Mouse (Mus musculus) liver, embryonic 15.5 days (tissue): ENCODE data around the gene Tbc1d17. TPM values are rescaled to one million over a fixed set of nuclear protein-coding genes. Genes with fewer than 3 reads are reported as not detected.
A peak's percentile ranks its signal among the peaks of the same experiment; 100 is the strongest.

ENCODE experiments used
- ATAC-seq: fragments of 200-750 bp; cut with Nextera tagmentation; 2 replicates; pipeline ENCODE4 v1.8.0; 2017; ENCODE audit warnings: moderate number of reproducible peaks, mild to moderate bottlenecking, moderate library complexity; ENCODE audit not compliant: insufficient read depth
- H3K27ac ChIP-seq: fragments of 300-500 bp; sonication (generic); replicated peaks from 2 replicates; pipeline ENCODE4 v1.5.1; 2015; ENCODE audit warnings: mild to moderate bottlenecking, inconsistent platforms
- H3K27me3 ChIP-seq: fragments of 300-500 bp; sonication (generic); 2 replicates; pipeline ENCODE4 v1.6.1; 2015; ENCODE audit warnings: mild to moderate bottlenecking, inconsistent platforms
- H3K36me3 ChIP-seq: fragments of 300-500 bp; sonication (generic); replicated peaks from 2 replicates; pipeline ENCODE4 v1.6.1; 2015; ENCODE audit warnings: moderate library complexity, mild to moderate bottlenecking, inconsistent platforms
- H3K4me1 ChIP-seq: fragments of 300-500 bp; sonication (generic); replicated peaks from 2 replicates; pipeline ENCODE4 v1.6.1; 2015; ENCODE audit warnings: inconsistent platforms
- H3K4me2 ChIP-seq: fragments of 300-500 bp; sonication (generic); 2 replicates; pipeline ENCODE4 v1.6.1; 2015; ENCODE audit warnings: moderate library complexity, mild to moderate bottlenecking, inconsistent platforms
- H3K4me3 ChIP-seq: fragments of 300-500 bp; sonication (generic); replicated peaks from 2 replicates; pipeline ENCODE4 v1.5.1; 2015; ENCODE audit warnings: mild to moderate bottlenecking, inconsistent platforms
- H3K9ac ChIP-seq: fragments of 300-500 bp; sonication (generic); 2 replicates; pipeline ENCODE4 v1.6.1; 2015; ENCODE audit warnings: moderate library complexity, mild to moderate bottlenecking, inconsistent platforms
- H3K9me3 ChIP-seq: fragments of 300-500 bp; sonication (generic); replicated peaks from 2 replicates; pipeline ENCODE4 v1.6.1; 2016; ENCODE audit warnings: inconsistent platforms
- WGBS: fragments of 180-500 bp; shearing (Covaris S2); methylation state at CpG from one replicate; pipeline ENCODE4 v1.1.7; 2015; ENCODE audit warnings: mixed read lengths; ENCODE audit not compliant: insufficient replicate concordance; 5-methylcytosine and 5-hydroxymethylcytosine counted together
- polyA plus RNA-seq: library from polyadenylated mRNA; unstranded; fragments of >200 nt; fragmentation: Nextera tagmentation; extraction: Ambion mirVana; gene quantifications from 2 replicates; pipeline ENCODE4 v1.2.1, GENCODE M21; 2015

Gene Tbc1d17
- polyA plus RNA-seq, 1 experiment from 2014 or later: 26.1 TPM

GRCm38 (mm10) chr7:44868919-44869696 is 20.2 kb upstream of the Tbc1d17 start:
- ATAC-seq: peak; percentile 23
- Histone ChIP-seq H3K9me3 (no peaks in the 10 kb centered on the region), H3K27me3 (peaks cover 10% of the 10 kb centered on the region; the same call in 1 of the 2 replicates), H3K4me2 (peak overlapping the region; percentile 98), H3K9ac (peak overlapping the region; percentile 77), H3K4me3 (peak overlapping the region; percentile 81), H3K36me3 (peaks cover 11% of the 10 kb centered on the region), H3K4me1 (peaks cover 71% of the 10 kb centered on the region), H3K27ac (peak overlapping the region; percentile 95)
- WGBS: under 1% methylated on average over 89 of the region's 108 CpGs

GRCm38 (mm10) chr7:44868465-44868864 is 19.6 kb upstream of the Tbc1d17 start:
- H3K4me3 ChIP-seq: peak overlapping the region; percentile 81
- no peaks in the 10 kb centered on the region for H3K9me3 ChIP-seq
- peaks cover 72% of the 10 kb centered on the region for H3K4me1 ChIP-seq
- peaks cover 10% of the 10 kb centered on the region; the same call in 1 of the 2 replicates for H3K27me3 ChIP-seq
- peak overlapping the region; percentile 77; the same call in 1 of the 2 replicates for H3K9ac ChIP-seq
- no peak for ATAC-seq
- peak overlapping the region; percentile 98 for H3K4me2 ChIP-seq
- WGBS: 13% methylated on average over 16 of the region's 16 CpGs
- peak overlapping the region; percentile 49; the same call in 1 of the 2 replicates for H3K27ac ChIP-seq
- H3K36me3 ChIP-seq: peaks cover 18% of the 10 kb centered on the region

GRCm38 (mm10) chr7:44867802-44868201 is 18.9 kb upstream of the Tbc1d17 start:
- Histone ChIP-seq H3K4me3 (peak overlapping the region; percentile 81), H3K36me3 (peaks cover 24% of the 10 kb centered on the region), H3K4me2 (peak overlapping the region; percentile 98), H3K27ac (no peak overlapping the region), H3K27me3 (peaks cover 10% of the 10 kb centered on the region; the same call in 1 of the 2 replicates), H3K4me1 (peaks cover 69% of the 10 kb centered on the region), H3K9me3 (no peaks in the 10 kb centered on the region), H3K9ac (no peak overlapping the region)
- WGBS: 61% methylated on average over 9 of the region's 9 CpGs
- no peak for ATAC-seq

- Histone ChIP-seq H3K36me3 (peaks cover 31% of the 10 kb centered on the region), H3K4me2 (peak overlapping the region; percentile 98), H3K27me3 (peaks cover 10% of the 10 kb centered on the region; the same call in 1 of the 2 replicates), H3K4me1 (peaks cover 66% of the 10 kb centered on the region), H3K4me3 (no peak overlapping the region), H3K9me3 (no peaks in the 10 kb centered on the region), H3K27ac (no peak overlapping the region), H3K9ac (no peak overlapping the region)
- ATAC-seq: no peak
- 70% methylated on average over 19 of the region's 19 CpGs for WGBS
Measured at GRCm38 (mm10) chr7:44867010-44867702, 18.3 kb upstream of the Tbc1d17 start.

- H3K27ac ChIP-seq: peak overlapping the region; percentile 41; the same call in 1 of the 2 replicates
- H3K27me3 ChIP-seq: peaks cover 10% of the 10 kb centered on the region; the same call in 1 of the 2 replicates
- H3K9ac ChIP-seq: no peak overlapping the region
- no peak for ATAC-seq
- no peaks in the 10 kb centered on the region for H3K9me3 ChIP-seq
- peak overlapping the region; percentile 98 for H3K4me2 ChIP-seq
- H3K4me1 ChIP-seq: peaks cover 66% of the 10 kb centered on the region
- H3K36me3 ChIP-seq: peaks cover 38% of the 10 kb centered on the region
- 46% methylated on average over 15 of the region's 15 CpGs for WGBS
- no peak overlapping the region for H3K4me3 ChIP-seq
Measured at GRCm38 (mm10) chr7:44866276-44867009, 17.6 kb upstream of the Tbc1d17 start.

- Histone ChIP-seq H3K4me1 (peaks cover 68% of the 10 kb centered on the region), H3K27me3 (peaks cover 10% of the 10 kb centered on the region; the same call in 1 of the 2 replicates), H3K4me2 (no peak overlapping the region), H3K9me3 (no peaks in the 10 kb centered on the region), H3K27ac (no peak overlapping the region), H3K4me3 (no peak overlapping the region), H3K36me3 (peaks cover 44% of the 10 kb centered on the region), H3K9ac (no peak overlapping the region)
- ATAC-seq: no peak
- WGBS: 74% methylated on average over 24 of the region's 24 CpGs
Measured at GRCm38 (mm10) chr7:44864595-44865542, 16.0 kb upstream of the Tbc1d17 start.

GRCm38 (mm10) chr7:44863982-44864494 is 15.2 kb upstream of the Tbc1d17 start:
- Histone ChIP-seq H3K36me3 (peaks cover 47% of the 10 kb centered on the region), H3K27me3 (peaks cover 6% of the 10 kb centered on the region; the same call in 1 of the 2 replicates), H3K4me2 (no peak overlapping the region), H3K4me3 (no peak overlapping the region), H3K4me1 (peaks cover 63% of the 10 kb centered on the region), H3K9me3 (no peaks in the 10 kb centered on the region), H3K27ac (no peak overlapping the region), H3K9ac (no peak overlapping the region)
- no peak for ATAC-seq
- 78% methylated on average over 11 of the region's 11 CpGs for WGBS

GRCm38 (mm10) chr7:44863210-44863609 is 14.3 kb upstream of the Tbc1d17 start:
- Histone ChIP-seq H3K27me3 (no peaks in the 10 kb centered on the region), H3K4me1 (peaks cover 61% of the 10 kb centered on the region), H3K4me2 (no peak overlapping the region), H3K36me3 (peaks cover 47% of the 10 kb centered on the region), H3K9ac (no peak overlapping the region), H3K9me3 (no peaks in the 10 kb centered on the region), H3K27ac (no peak overlapping the region), H3K4me3 (no peak overlapping the region)
- ATAC-seq: no peak
- 87% methylated on average over 14 of the region's 14 CpGs for WGBS

GRCm38 (mm10) chr7:44862434-44862833 is 13.6 kb upstream of the Tbc1d17 start:
- H3K4me2 ChIP-seq: no peak overlapping the region
- WGBS: 86% methylated on average over 8 of the region's 8 CpGs
- no peak overlapping the region for H3K9ac ChIP-seq
- no peaks in the 10 kb centered on the region for H3K27me3 ChIP-seq
- peaks cover 61% of the 10 kb centered on the region for H3K4me1 ChIP-seq
- H3K4me3 ChIP-seq: no peak overlapping the region
- H3K9me3 ChIP-seq: no peaks in the 10 kb centered on the region
- no peak for ATAC-seq
- no peak overlapping the region for H3K27ac ChIP-seq
- peaks cover 47% of the 10 kb centered on the region for H3K36me3 ChIP-seq

GRCm38 (mm10) chr7:44861429-44861816 is 12.5 kb upstream of the Tbc1d17 start:
- Histone ChIP-seq H3K27ac (no peak overlapping the region), H3K36me3 (peaks cover 47% of the 10 kb centered on the region), H3K4me1 (peaks cover 60% of the 10 kb centered on the region), H3K4me2 (no peak overlapping the region), H3K4me3 (no peak overlapping the region), H3K9ac (no peak overlapping the region), H3K27me3 (no peaks in the 10 kb centered on the region), H3K9me3 (no peaks in the 10 kb centered on the region)
- no peak for ATAC-seq
- WGBS: 82% methylated on average over 14 of the region's 14 CpGs
